Mouse (Mus musculus) heart, adult 2 months (tissue): Measurements from ENCODE around the gene Dgkk.

Source experiments
- CTCF ChIP-seq: fragments of 200-600 bp; IDR thresholded peaks from 2 replicates; pipeline ENCODE4 v1.8.1; 2022; ENCODE audit warnings: antibody characterized with exemption, mild to moderate bottlenecking, moderate library complexity
- POLR2A ChIP-seq: fragments of 200-500 bp; IDR thresholded peaks from 2 replicates; pipeline ENCODE4 v1.6.1; 2011; ENCODE audit warnings: mild to moderate bottlenecking, low read depth, low read length, control low read depth; ENCODE audit not compliant: insufficient read depth

GRCm38 (mm10) chrX:6893933-6894332, 114.8 kb downstream of the Dgkk start:
- TF ChIP-seq CTCF (no peak), POLR2A (no peak)
